Mouse (Mus musculus): ENCODE results near the gene Pxdn. TPM values are rescaled to one million over a fixed set of nuclear protein-coding genes. Genes with fewer than 3 reads are reported as not detected.

The Pxdn gene
- total RNA-seq, 1 experiment, result 53.7 TPM

DNA sequence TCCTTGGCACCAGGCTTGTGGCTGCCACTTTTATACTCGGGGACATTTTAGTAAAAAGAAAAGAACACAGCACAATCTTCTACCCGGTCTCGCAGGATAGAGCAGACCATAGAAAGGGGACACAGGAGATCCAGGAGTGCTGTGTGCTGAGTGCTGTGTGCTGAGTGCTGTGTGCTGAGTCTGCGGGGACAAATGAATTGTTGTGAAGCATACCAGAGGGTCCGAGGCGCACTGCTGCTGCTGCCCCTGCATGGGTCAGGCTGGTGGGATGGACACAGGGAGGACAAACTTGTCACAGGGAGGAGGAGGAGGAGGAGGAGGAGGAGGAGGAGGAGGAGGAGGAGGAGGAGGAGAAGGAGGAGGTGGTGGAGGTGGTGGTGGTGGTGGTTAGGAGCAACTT is 111.4 kb downstream of the Pxdn start:
- Histone ChIP-seq H3K4me3 (ENCODE audit: insufficient read depth in 1 of 2, low read depth in 1 of 2, low read length in 2 of 2, poor library complexity in 1 of 2, severe bottlenecking in 1 of 2) (no peak overlapping the region), H3K9ac (ENCODE audit: insufficient read depth, low read depth, low read length, poor library complexity, severe bottlenecking) (no peak overlapping the region), H3K4me1 (ENCODE audit: control insufficient read depth in 2 of 2, insufficient read depth in 2 of 2, low read length in 2 of 2, poor library complexity in 1 of 2) (no peaks in the 10 kb centered on the region), H3K36me3 (ENCODE audit: control insufficient read depth, insufficient read depth, low read length, poor library complexity, severe bottlenecking) (no peaks in the 10 kb centered on the region), H3K9me3 (ENCODE audit: control insufficient read depth, insufficient read depth, low read depth, low read length) (no peaks in the 10 kb centered on the region), H3K27ac (ENCODE audit: insufficient read depth, low read depth, low read length, poor library complexity, severe bottlenecking) (no peak overlapping the region)
- no peak for DNase-seq (ENCODE audit: low read depth, low spot score)
- TF ChIP-seq MAFK (IDR thresholded peaks at IDR 0.05; ENCODE audit: insufficient read depth, low read depth, low read length) (no peak), ZNF384 (IDR thresholded peaks at IDR 0.05; ENCODE audit: low read depth, low read length) (no peak), CHD2 (IDR thresholded peaks at IDR 0.05; ENCODE audit: low read depth, low read length) (no peak), HCFC1 (IDR thresholded peaks at IDR 0.05; ENCODE audit: borderline replicate concordance, insufficient read depth, low read length) (no peak)
- in situ Hi-C loops (cut with MboI; ENCODE audit: low sequenced_read_pairs in 2 of 2, unreplicated experiment in 2 of 2), result loop anchor here in 1 of 2 experiments (25.0 kb wide), 1 partner anchor 538 kb away; the partner anchor contains the start of gene Tmem18

DNA sequence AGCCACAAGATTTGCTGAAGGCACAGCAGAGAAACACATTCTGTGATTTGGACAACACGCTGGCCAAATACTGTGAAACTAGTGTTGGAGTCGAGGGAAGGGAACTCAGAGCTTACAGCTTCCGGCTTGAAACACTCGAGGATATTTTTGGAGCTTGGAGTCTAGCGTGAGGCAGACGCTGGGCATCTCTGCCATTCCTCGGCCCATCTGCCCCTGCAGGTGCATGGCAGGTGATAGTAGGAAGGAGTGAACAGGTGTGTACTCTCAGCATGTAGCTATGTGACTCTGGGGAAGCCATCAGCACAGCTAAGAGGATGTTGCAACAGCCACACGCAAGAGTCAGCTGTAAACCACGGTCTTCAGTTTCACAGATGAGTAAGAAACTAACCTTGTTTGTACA is 112.4 kb downstream of the Pxdn start:
- Histone ChIP-seq H3K36me3 (ENCODE audit: control insufficient read depth, insufficient read depth, low read length, poor library complexity, severe bottlenecking) (no peaks in the 10 kb centered on the region; the same call in 1 of the 2 replicates), H3K9me3 (ENCODE audit: control insufficient read depth, insufficient read depth, low read depth, low read length) (no peaks in the 10 kb centered on the region), H3K4me3 (ENCODE audit: insufficient read depth in 1 of 2, low read depth in 1 of 2, low read length in 2 of 2, poor library complexity in 1 of 2, severe bottlenecking in 1 of 2) (no peak overlapping the region), H3K9ac (ENCODE audit: insufficient read depth, low read depth, low read length, poor library complexity, severe bottlenecking) (no peak overlapping the region), H3K27ac (ENCODE audit: insufficient read depth, low read depth, low read length, poor library complexity, severe bottlenecking) (no peak overlapping the region), H3K4me1 (ENCODE audit: control insufficient read depth in 2 of 2, insufficient read depth in 2 of 2, low read length in 2 of 2, poor library complexity in 1 of 2) (no peaks in the 10 kb centered on the region)
- in situ Hi-C loops (cut with MboI; ENCODE audit: low sequenced_read_pairs in 2 of 2, unreplicated experiment in 2 of 2), result loop anchor here in 1 of 2 experiments (25.0 kb wide), 1 partner anchor 537 kb away; the partner anchor contains the start of gene Tmem18
- TF ChIP-seq ZNF384 (IDR thresholded peaks at IDR 0.05; ENCODE audit: low read depth, low read length), result no peak
- no peak for TF ChIP-seq HCFC1 (IDR thresholded peaks at IDR 0.05; ENCODE audit: borderline replicate concordance, insufficient read depth, low read length)
- no peak for TF ChIP-seq MAFK (IDR thresholded peaks at IDR 0.05; ENCODE audit: insufficient read depth, low read depth, low read length)
- TF ChIP-seq ZC3H11A (IDR thresholded peaks at IDR 0.05; ENCODE audit: borderline replicate concordance, low read depth, low read length), result no peak
- no peak for TF ChIP-seq CHD2 (IDR thresholded peaks at IDR 0.05; ENCODE audit: low read depth, low read length)
- DNase-seq (ENCODE audit: low read depth, low spot score), result no peak

DNA sequence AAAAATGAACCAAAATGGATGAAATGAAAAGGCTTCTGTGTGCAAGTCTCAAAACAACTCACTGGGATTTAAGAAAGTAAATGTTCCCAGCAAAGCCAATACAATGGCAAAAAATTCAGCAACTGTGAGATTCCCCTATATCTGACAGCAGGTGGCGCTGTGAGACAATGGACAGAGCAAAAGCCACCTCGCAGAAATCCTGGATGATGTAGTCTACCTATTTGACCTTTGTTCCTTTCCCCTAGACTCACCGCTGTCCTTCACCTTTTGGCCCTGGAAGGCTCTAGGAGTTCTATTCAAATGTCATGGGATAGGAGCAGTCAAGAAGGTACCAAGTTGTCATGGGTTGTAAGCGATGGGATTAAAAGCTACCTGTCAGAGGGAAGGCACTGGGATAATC is 112.8 kb downstream of the Pxdn start:
- H3K36me3 ChIP-seq (ENCODE audit: control insufficient read depth, insufficient read depth, low read length, poor library complexity, severe bottlenecking), result no peaks in the 10 kb centered on the region; the same call in 1 of the 2 replicates
- peak; percentile 15 for DNase-seq (ENCODE audit: low read depth, low spot score)
- no peak overlapping the region for H3K4me3 ChIP-seq (ENCODE audit: insufficient read depth in 1 of 2, low read depth in 1 of 2, low read length in 2 of 2, poor library complexity in 1 of 2, severe bottlenecking in 1 of 2)
- in situ Hi-C loops (cut with MboI; ENCODE audit: low sequenced_read_pairs in 2 of 2, unreplicated experiment in 2 of 2), result no loop called here
- no peak overlapping the region for H3K27ac ChIP-seq (ENCODE audit: insufficient read depth, low read depth, low read length, poor library complexity, severe bottlenecking)
- H3K9ac ChIP-seq (ENCODE audit: insufficient read depth, low read depth, low read length, poor library complexity, severe bottlenecking), result no peak overlapping the region
- no peaks in the 10 kb centered on the region for H3K9me3 ChIP-seq (ENCODE audit: control insufficient read depth, insufficient read depth, low read depth, low read length)
- TF ChIP-seq ZNF384 (IDR thresholded peaks at IDR 0.05; ENCODE audit: low read depth, low read length) (no peak), ZC3H11A (IDR thresholded peaks at IDR 0.05; ENCODE audit: borderline replicate concordance, low read depth, low read length) (peak; percentile 44; the same call in 1 of the 2 replicates), MAFK (IDR thresholded peaks at IDR 0.05; ENCODE audit: insufficient read depth, low read depth, low read length) (no peak)
- H3K4me1 ChIP-seq (ENCODE audit: control insufficient read depth in 2 of 2, insufficient read depth in 2 of 2, low read length in 2 of 2, poor library complexity in 1 of 2), result no peaks in the 10 kb centered on the region

DNA sequence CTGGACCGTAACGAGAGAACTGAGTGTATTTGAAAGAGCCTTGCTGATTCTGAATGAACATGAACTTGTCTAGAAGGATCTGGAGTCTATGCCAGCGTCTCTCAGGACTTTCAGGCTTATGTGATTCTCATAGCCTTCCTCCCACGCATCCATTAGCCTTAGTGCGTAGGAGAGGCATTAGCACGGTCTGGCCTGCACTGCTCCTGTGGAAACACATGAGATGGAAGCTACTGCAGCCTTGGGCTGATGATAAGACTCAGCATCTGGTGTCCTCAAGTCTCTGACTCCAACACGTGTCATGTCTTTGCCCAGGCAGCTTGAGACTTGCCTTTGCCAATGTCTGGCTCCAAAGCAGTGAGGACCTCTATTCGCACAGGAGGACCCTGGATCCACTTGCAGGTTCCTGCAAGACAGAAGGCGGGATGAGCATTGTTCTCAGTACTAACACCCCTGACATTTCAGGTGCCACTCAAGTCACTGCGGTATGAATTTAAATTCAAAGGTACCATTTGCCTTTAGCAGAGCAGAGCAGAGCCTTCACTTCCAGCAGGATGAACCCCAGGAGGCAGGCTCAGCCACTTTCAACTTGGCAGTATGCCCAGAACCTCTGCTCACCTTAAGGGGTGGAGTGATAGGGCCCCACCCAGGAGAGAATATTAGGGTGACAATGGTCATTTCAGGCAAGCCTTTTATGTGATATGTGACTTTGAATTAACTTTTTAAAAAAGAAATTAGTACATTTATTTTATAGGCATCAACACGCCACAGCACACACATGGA is 117.5 kb downstream of the Pxdn start:
- Histone ChIP-seq H3K4me1 (ENCODE audit: control insufficient read depth in 2 of 2, insufficient read depth in 2 of 2, low read length in 2 of 2, poor library complexity in 1 of 2) (no peaks in the 10 kb centered on the region), H3K9ac (ENCODE audit: insufficient read depth, low read depth, low read length, poor library complexity, severe bottlenecking) (no peak overlapping the region), H3K9me3 (ENCODE audit: control insufficient read depth, insufficient read depth, low read depth, low read length) (no peaks in the 10 kb centered on the region), H3K27ac (ENCODE audit: insufficient read depth, low read depth, low read length, poor library complexity, severe bottlenecking) (no peak overlapping the region), H3K36me3 (ENCODE audit: control insufficient read depth, insufficient read depth, low read length, poor library complexity, severe bottlenecking) (no peaks in the 10 kb centered on the region; the same call in 1 of the 2 replicates), H3K4me3 (ENCODE audit: insufficient read depth in 1 of 2, low read depth in 1 of 2, low read length in 2 of 2, poor library complexity in 1 of 2, severe bottlenecking in 1 of 2) (no peak overlapping the region)
- in situ Hi-C loops (cut with MboI; ENCODE audit: low sequenced_read_pairs in 2 of 2, unreplicated experiment in 2 of 2), result no loop called here
- TF ChIP-seq ZC3H11A (IDR thresholded peaks at IDR 0.05; ENCODE audit: borderline replicate concordance, low read depth, low read length) (no peak), ZNF384 (IDR thresholded peaks at IDR 0.05; ENCODE audit: low read depth, low read length) (no peak), CHD2 (IDR thresholded peaks at IDR 0.05; ENCODE audit: low read depth, low read length) (no peak), HCFC1 (IDR thresholded peaks at IDR 0.05; ENCODE audit: borderline replicate concordance, insufficient read depth, low read length) (no peak)
- DNase-seq (ENCODE audit: low read depth, low spot score), result no peak

Measured in ES-E14 (cell line).